Mouse (Mus musculus) lung, adult 2 months (tissue): Measurements from ENCODE around the gene Reg3d. TPM values are rescaled to one million over a fixed set of nuclear protein-coding genes. Genes with fewer than 3 reads are reported as not detected.
"Not testable (repeated sequence)": the region's sequence is repeated elsewhere in the genome, so short reads cannot be mapped to it uniquely, and the experiment has no call there.

ENCODE experiments used
- DNase-seq: peaks from one replicate; pipeline ENCODE4 v3.0.0; 2022
- H3K4me1 ChIP-seq: fragments of 200-500 bp; 2 replicates; pipeline ENCODE4 v1.6.1; 2011; ENCODE audit warnings: low read length; ENCODE audit not compliant: control insufficient read depth, insufficient read depth
- H3K4me3 ChIP-seq: fragments of 200-500 bp; replicated peaks from 2 replicates; pipeline ENCODE3; 2011; ENCODE audit warnings: low read depth, mild to moderate bottlenecking, control low read depth, low read length; ENCODE audit errors: extremely low read depth
- CTCF ChIP-seq: fragments of 200-500 bp; IDR thresholded peaks from 2 replicates; pipeline ENCODE4 v1.5.1; 2011; ENCODE audit warnings: mild to moderate bottlenecking, low read length, control low read depth; ENCODE audit not compliant: insufficient read depth
- POLR2A ChIP-seq: fragments of 200-500 bp; IDR thresholded peaks from 2 replicates; pipeline ENCODE4 v1.6.1; 2011; ENCODE audit warnings: low read depth, mild to moderate bottlenecking, control low read depth, low read length, borderline replicate concordance; ENCODE audit errors: extremely low read depth
- WGBS: fragments of 180-500 bp; shearing (Covaris S2); methylation state at CpG from one replicate; pipeline ENCODE4 v1.1.7; 2018; 5-methylcytosine and 5-hydroxymethylcytosine counted together
- polyA plus RNA-seq: library from polyadenylated mRNA; depleted of rRNA; stranded (reverse); fragments of >200 nt; gene quantifications from 2 replicates; pipeline ENCODE4 v1.2.3, GENCODE M21; 2012; rRNA removed

The Reg3d gene
- not detected in 2 replicates for polyA plus RNA-seq

DNA sequence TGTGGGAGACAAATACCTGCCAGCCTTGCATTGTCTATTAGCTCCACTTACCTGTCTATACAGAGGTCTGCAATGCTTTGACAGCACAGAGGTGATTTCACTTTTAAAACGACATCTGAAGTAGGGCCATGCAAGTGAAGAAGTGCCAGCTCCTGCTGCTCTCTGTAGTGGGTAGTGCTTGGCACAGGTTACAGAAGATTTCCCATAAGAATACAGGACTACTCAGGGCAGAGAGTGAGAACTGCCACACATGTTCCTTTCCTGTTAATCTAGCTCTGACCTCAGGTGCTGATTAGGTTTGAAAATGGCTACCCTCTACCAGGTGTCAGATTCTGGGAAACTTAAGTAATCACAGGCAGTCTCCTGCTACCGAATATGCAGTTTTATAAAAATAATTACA lies at the start of gene Reg3d:
Reg3d (minus strand) TSS at position 101 of the 400 bp plus-strand sequence.
- 46% methylated on average over 2 of the region's 2 CpGs for WGBS
- DNase-seq: no peak
- no peaks in the 10 kb centered on the region for H3K4me1 ChIP-seq
- TF ChIP-seq POLR2A: no peak
- TF ChIP-seq CTCF: no peak
- H3K4me3 ChIP-seq: no peak within 1 kb of the TSS

DNA sequence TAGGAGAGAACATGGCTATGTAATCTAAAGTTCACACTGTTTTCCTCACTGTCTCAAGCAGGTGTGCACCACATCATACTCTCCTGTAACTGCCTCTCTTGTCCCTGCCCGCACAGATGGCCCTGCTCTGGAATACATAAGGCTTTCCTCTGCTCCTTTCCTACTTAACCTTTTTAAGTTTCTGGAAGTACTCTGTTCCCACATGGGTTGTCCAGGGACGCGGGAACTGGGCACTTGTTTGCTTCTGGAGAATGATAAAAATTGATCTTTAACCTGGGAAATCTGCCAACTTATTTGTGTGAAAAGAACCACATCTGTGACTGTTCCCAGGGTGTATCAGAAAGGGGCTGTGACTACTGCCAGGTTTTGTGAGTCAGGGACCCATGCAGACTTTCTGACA lies 46.8 kb upstream of the Reg3d start:
- no peaks in the 10 kb centered on the region for H3K4me1 ChIP-seq
- no peak for TF ChIP-seq POLR2A
- no peak for TF ChIP-seq CTCF
- no peak overlapping the region for H3K4me3 ChIP-seq
- DNase-seq: no peak
- 70% methylated on average over 3 of the region's 3 CpGs for WGBS

DNA sequence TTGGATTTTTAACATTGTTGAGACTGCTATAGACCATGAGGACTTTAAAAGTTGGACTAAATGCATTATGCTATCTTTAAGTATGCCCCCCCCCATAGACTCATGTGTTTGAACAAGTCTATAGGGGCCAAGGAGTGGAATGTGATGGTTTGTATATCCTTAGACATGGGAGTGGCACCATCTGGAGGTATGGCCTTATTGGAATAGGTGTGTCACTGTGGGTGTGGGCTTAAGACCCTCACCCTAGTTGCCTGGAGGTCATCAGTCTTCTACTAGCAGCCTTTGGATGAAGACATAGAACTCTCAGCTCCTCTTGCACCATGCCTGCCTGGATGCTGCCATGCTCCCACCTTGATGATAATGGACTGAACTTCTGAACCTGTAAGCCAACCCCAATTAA lies 43.7 kb upstream of the Reg3d start, which contains the start of gene Reg1:
Reg1 (plus strand) TSS at position 301 of the 400 bp plus-strand sequence.
- H3K4me3 ChIP-seq, H3K4me1 ChIP-seq, DNase-seq: not testable (repeated sequence)

DNA sequence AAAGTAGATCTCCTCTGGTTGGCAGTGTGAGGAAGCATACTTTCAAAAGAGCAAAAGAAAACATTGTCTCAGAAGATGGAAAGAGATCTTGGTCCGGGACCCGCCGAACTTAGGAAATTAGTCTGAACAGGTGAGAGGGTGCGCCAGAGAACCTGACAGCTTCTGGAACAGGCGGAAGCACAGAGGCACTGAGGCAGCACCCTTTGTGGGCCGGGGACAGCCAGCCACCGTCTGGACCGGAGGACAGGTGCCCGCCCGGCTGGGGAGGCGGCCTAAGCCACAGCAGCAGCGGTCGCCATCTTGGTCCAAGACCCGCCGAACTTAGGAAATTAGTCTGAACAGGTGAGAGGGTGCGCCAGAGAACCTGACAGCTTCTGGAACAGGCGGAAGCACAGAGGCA lies 16.7 kb upstream of the Reg3d start, which contains the start of gene Reg2:
Reg2 (plus strand) TSS at position 301 of the 400 bp plus-strand sequence.
- WGBS: 96% methylated on average over 5 of the region's 17 CpGs
- DNase-seq, H3K4me3 ChIP-seq, H3K4me1 ChIP-seq: not testable (repeated sequence)

DNA sequence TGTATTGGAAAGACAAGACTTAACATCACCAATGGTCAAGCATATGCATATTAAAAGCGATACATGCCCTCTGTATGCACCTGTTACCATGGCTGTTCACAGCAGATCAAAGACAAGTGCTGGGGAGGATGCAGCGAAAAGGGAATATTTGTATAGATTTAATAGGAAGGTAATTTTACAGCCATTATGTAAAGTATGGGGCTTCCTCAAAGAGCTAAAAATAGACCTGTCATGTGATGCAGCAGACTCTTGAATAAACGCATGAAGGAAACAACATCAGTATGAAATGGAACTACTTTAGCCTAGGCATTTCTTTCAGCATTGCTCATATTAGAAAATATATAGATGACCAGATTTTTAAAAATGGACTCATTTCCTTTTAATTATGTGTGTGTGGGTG lies 6.9 kb upstream of the Reg3d start:
- no peaks in the 10 kb centered on the region for H3K4me1 ChIP-seq
- no peak for DNase-seq
- H3K4me3 ChIP-seq: no peak overlapping the region
- TF ChIP-seq POLR2A (no peak), CTCF (no peak)
- 76% methylated on average over 3 of the region's 3 CpGs for WGBS

DNA sequence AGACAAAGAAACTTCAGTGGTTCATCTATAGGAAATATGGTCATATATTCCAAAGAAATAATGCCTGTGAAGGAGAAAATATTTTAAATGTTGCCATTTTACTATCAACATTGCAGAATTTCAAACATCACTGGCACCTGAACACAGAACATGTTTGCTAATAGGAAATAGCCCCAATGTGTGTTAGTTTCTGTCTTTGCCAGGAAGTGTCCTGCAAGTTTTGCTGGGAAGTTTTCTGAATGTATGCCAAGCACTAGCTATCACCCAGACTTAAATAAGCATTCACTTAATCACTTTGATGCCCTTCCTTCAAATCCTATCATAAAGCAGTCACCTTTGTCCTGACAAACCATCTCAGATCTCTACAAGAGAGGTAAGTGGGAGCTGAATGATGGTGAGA lies 1.7 kb upstream of the Reg3d start, which contains the start of gene Reg3a:
Reg3a (plus strand) TSS at position 301 of the 400 bp plus-strand sequence.
- no peak for TF ChIP-seq CTCF
- no peak for TF ChIP-seq POLR2A
- no peak within 1 kb of the TSS for H3K4me3 ChIP-seq
- no peak for DNase-seq
- H3K4me1 ChIP-seq: no peaks in the 10 kb centered on the region

- TF ChIP-seq CTCF (no peak), POLR2A (no peak)
Measured at GRCm38 (mm10) chr6:78370357-78370756, 8.3 kb downstream of the Reg3d start, which contains the start of gene Reg3b. Reg3b (plus strand) TSS chr6:78370657.

GRCm38 (mm10) chr6:78361971-78362563 lies 16.6 kb downstream of the Reg3d start:
- H3K4me3 ChIP-seq: no peak overlapping the region

More at GRCm38 (mm10) chr6:78370357-78370756, 8.3 kb downstream of the Reg3d start, which contains the start of gene Reg3b:
- no peak for DNase-seq
- Histone ChIP-seq H3K4me3 (no peak within 1 kb of the TSS), H3K4me1 (no peaks in the 10 kb centered on the region)
- WGBS: 63% methylated on average over 2 of the region's 2 CpGs

GRCm38 (mm10) chr6:78341689-78342088 lies 37.0 kb downstream of the Reg3d start:
- TF ChIP-seq POLR2A (no peak), CTCF (no peak)
- no peak for DNase-seq
- Histone ChIP-seq H3K4me1 (no peaks in the 10 kb centered on the region), H3K4me3 (no peak overlapping the region)
- 67% methylated on average over 2 of the region's 2 CpGs for WGBS

More at GRCm38 (mm10) chr6:78361971-78362563, 16.6 kb downstream of the Reg3d start:
- no peaks in the 10 kb centered on the region for H3K4me1 ChIP-seq
- no peak for DNase-seq
- no peak for TF ChIP-seq CTCF
- TF ChIP-seq POLR2A: no peak
- 37% methylated on average over 2 of the region's 2 CpGs for WGBS

GRCm38 (mm10) chr6:78340296-78340695 lies 38.4 kb downstream of the Reg3d start:
- Histone ChIP-seq H3K4me3 (no peak overlapping the region), H3K4me1 (no peaks in the 10 kb centered on the region)
- TF ChIP-seq POLR2A (no peak), CTCF (no peak)
- DNase-seq: no peak
